In the genomic region with DNA sequence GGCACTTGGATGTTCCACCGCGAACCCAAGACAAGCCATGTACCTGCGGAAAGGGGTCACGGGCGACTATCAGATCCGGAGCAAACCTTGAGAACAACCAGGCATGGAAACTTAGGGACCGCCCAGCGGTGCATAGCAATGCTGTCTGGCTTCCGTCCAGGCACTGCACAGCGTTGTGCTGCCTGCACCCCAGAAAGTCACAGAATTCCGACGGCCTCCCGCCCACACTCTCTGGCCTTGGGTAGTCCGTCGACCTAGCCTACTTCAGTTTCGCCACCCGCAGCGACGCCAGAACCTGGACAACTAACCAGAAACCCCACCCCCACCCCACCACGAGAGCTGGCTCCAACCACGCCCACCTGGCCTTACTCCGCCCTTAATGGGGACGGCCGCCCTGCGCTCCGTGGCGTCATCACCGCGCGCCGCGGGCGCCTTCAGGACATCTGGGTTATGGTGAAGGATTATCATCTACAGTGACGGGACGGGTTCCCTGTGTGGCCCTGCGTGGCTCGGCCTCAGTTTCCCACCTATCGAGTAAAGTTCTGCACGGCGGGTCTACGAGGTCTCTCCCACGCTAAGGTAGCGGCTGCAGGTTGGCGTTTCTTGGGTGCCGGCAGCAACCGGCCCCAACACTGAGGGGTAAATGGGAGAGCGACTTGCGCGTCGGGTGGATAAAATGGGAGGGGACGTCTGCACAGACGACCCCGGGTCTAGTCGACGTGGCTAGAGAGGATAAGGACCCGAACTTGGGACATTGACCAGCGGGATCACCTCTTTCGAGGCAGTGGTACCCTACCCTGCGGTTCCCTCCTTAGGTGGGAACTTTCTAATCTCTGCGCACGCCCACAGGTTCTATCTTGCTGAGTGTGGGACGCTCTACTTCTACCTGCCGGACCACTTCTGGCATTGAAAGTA, we compare ENCODE assay signal across 8 mouse cellular contexts. TPM values are rescaled to one million over a fixed set of nuclear protein-coding genes. Genes with fewer than 3 reads are reported as not detected.
A peak's percentile ranks its signal among the peaks of the same experiment; 100 is the strongest.
DNase-seq lines count a peak whose midpoint lies in the region; ATAC-seq lines count a peak whose summit lies in the region.

A gene (plus strand): TSS at position 406 of the 915 bp plus-strand sequence.

- H3K9me3 ChIP-seq in hindbrain, embryonic 16.5 days (ENCODE audit: control insufficient read depth, low read length), result no peaks in the 10 kb centered on the region

- H3K9ac ChIP-seq in hindbrain, embryonic 16.5 days (ENCODE audit: low read depth, low read length), result peak within 1 kb of the TSS; percentile 82

- H3K4me3 ChIP-seq in hindbrain, embryonic 16.5 days (ENCODE audit: low read length), result peak within 1 kb of the TSS; percentile 91

- peak; percentile 93 for ATAC-seq in hindbrain, embryonic 16.5 days
- peak; percentile 97 for ATAC-seq in megakaryocyte progenitor cell, adult 5-6 weeks (replicated peaks; ENCODE audit: poor library complexity)

- H3K36me3 ChIP-seq in hindbrain, embryonic 16.5 days (ENCODE audit: control insufficient read depth, insufficient read depth, low read length), result peaks cover 9% of the 10 kb centered on the region

- 1% methylated on average over 63 of the region's 63 CpGs for WGBS in hindbrain, embryonic 16.5 days

- H3K4me1 ChIP-seq in hindbrain, embryonic 16.5 days (ENCODE audit: control insufficient read depth, insufficient read depth, low read depth, low read length), result peaks cover 14% of the 10 kb centered on the region

- peak; percentile 97 for DNase-seq in WW6 (ENCODE audit: low read depth, low spot score)
- DNase-seq in cerebellum, postnatal 36 days, result peak; percentile 92 to 95
- peak; percentile 93 for DNase-seq in gastrocnemius, adult 18-20 months (ENCODE audit: low spot score)
- peak; percentile 64 to 92 for DNase-seq in left cerebral cortex, adult 9 months (ENCODE audit: low spot score in 2 of 2)
- DNase-seq in right cerebral cortex, postnatal 14 days, result peak; percentile 96
- DNase-seq in urinary bladder, postnatal 36 days (ENCODE audit: low spot score in 2 of 2), result peak; percentile 89 to 93

- H3K27ac ChIP-seq in hindbrain, embryonic 16.5 days (ENCODE audit: low read depth, low read length), result peak within 1 kb of the TSS; percentile 17; the same call in 1 of the 2 replicates

- H3K27me3 ChIP-seq in hindbrain, embryonic 16.5 days (replicated peaks; ENCODE audit: control insufficient read depth, insufficient read depth, low read length), result no peaks in the 10 kb centered on the region

- peak within 1 kb of the TSS; percentile 87 for H3K4me2 ChIP-seq in hindbrain, embryonic 16.5 days (ENCODE audit: low read length)

RNA-seq across cellular contexts. Expression of the gene that starts here (rescaled TPM):
- 10 to 100 TPM; 57.0 to 65.8 TPM for total RNA-seq in gastrocnemius, adult 18-20 months (2021)
- polyA plus RNA-seq in hindbrain, embryonic 16.5 days (2015; fragmentation: Nextera tagmentation; extraction: Ambion mirVana), result 92.1 and 95.9 TPM in 2 replicates
- total RNA-seq in megakaryocyte progenitor cell, adult 5-6 weeks (2015), result 33.4 and 49.5 TPM in 2 replicates
- 48.7 and 56.2 TPM in 2 replicates for total RNA-seq in megakaryocyte progenitor cell, adult 5-6 weeks (2017)

Comparison
In these comparisons a context has a peak if more than half of its experiments do, and no peak if none do; other contexts are left out.
1. Peak in every context shown above with its lines: DNase-seq, ATAC-seq, H3K4me3 ChIP-seq and H3K27ac ChIP-seq.